ENCODE assay signal across 9 mouse cellular contexts in genomic region chr19:40511100-40511439, GRCm38 (mm10). TPM values are rescaled to one million over a fixed set of nuclear protein-coding genes. Genes with fewer than 3 reads are reported as not detected.
A peak's percentile ranks its signal among the peaks of the same experiment; 100 is the strongest.
DNase-seq lines count a peak whose midpoint lies in the region; ATAC-seq lines count a peak whose summit lies in the region.
"Had no signal": no experiment of that assay in that cellular context is flagged by ENCODE, and none has a peak within 500 bp of the region (broad histone marks: within the 10 kb centered on the region; RNA-seq: fewer than 3 reads in every experiment).

No protein-coding gene starts in this region.

- H3K9ac ChIP-seq in kidney, embryonic 16.5 days (replicated peaks; ENCODE audit: low read length), result no peak overlapping the region
- H3K9ac ChIP-seq in embryonic facial prominence, embryonic 14.5 days (ENCODE audit: low read depth, low read length), result no peak overlapping the region; the same call in 1 of the 2 replicates
- peak overlapping the region; percentile 39; the same call in 1 of the 2 replicates for H3K9ac ChIP-seq in hindbrain, embryonic 14.5 days
- no peak overlapping the region for H3K9ac ChIP-seq in midbrain, embryonic 16.5 days (ENCODE audit: low read depth, low read length)

- DNase-seq in kidney, adult 9 months, result no peak
- DNase-seq in embryonic facial prominence, embryonic 14.5 days (ENCODE audit: low spot score), result no peak
- no peak for DNase-seq in hindbrain, embryonic 14.5 days (ENCODE audit: low spot score)
- no peak for DNase-seq in adrenal gland, postnatal 14 days
- no peak for DNase-seq in yolk sac, embryonic 10.5 days (ENCODE audit: low spot score)
- no peak for DNase-seq in layer of hippocampus, adult 9-11 months
- DNase-seq: layer of hippocampus, postnatal 36 days had no signal

- no peak for ATAC-seq in kidney, embryonic 16.5 days (ENCODE audit: low FRiP score, low TSS enrichment)
- no peak for ATAC-seq in embryonic facial prominence, embryonic 14.5 days (ENCODE audit: low read depth)
- no peak for ATAC-seq in hindbrain, embryonic 14.5 days (ENCODE audit: low FRiP score)
- no peak for ATAC-seq in midbrain, embryonic 16.5 days

- no peaks in the 10 kb centered on the region for H3K27me3 ChIP-seq in kidney, embryonic 16.5 days (ENCODE audit: insufficient read depth, low read length)
- H3K27me3 ChIP-seq in embryonic facial prominence, embryonic 14.5 days (replicated peaks; ENCODE audit: control insufficient read depth, insufficient read depth, low read length), result no peaks in the 10 kb centered on the region
- H3K27me3 ChIP-seq in hindbrain, embryonic 14.5 days (ENCODE audit: control insufficient read depth, insufficient read depth, low read length), result no peaks in the 10 kb centered on the region
- no peaks in the 10 kb centered on the region for H3K27me3 ChIP-seq in midbrain, embryonic 16.5 days (ENCODE audit: control insufficient read depth, insufficient read depth, low read depth, low read length)

- no peak overlapping the region for H3K4me3 ChIP-seq in kidney, embryonic 16.5 days (ENCODE audit: low read length)
- peak overlapping the region; percentile 0; the same call in 1 of the 2 replicates for H3K4me3 ChIP-seq in embryonic facial prominence, embryonic 14.5 days (ENCODE audit: low read depth, low read length)
- peak overlapping the region; percentile 78 for H3K4me3 ChIP-seq in hindbrain, embryonic 14.5 days (replicated peaks; ENCODE audit: low read length)
- peak overlapping the region; percentile 4; the same call in 1 of the 2 replicates for H3K4me3 ChIP-seq in midbrain, embryonic 16.5 days (ENCODE audit: low read depth, low read length)

- H3K36me3 ChIP-seq in kidney, embryonic 16.5 days (ENCODE audit: insufficient read depth, low read length), result no peaks in the 10 kb centered on the region
- H3K36me3 ChIP-seq in embryonic facial prominence, embryonic 14.5 days (ENCODE audit: control insufficient read depth, insufficient read depth, low read length), result no peaks in the 10 kb centered on the region
- H3K36me3 ChIP-seq in hindbrain, embryonic 14.5 days (replicated peaks; ENCODE audit: control insufficient read depth, insufficient read depth), result no peaks in the 10 kb centered on the region
- H3K36me3 ChIP-seq in midbrain, embryonic 16.5 days (ENCODE audit: control insufficient read depth, insufficient read depth, low read length), result no peaks in the 10 kb centered on the region

- H3K4me2 ChIP-seq in kidney, embryonic 16.5 days (replicated peaks; ENCODE audit: low read depth, low read length), result 0 out of 2 replicates have a peak overlapping the region, but pooled peaks have one; percentile 0
- H3K4me2 ChIP-seq in embryonic facial prominence, embryonic 14.5 days (ENCODE audit: low read depth, low read length), result peak overlapping the region; percentile 90
- peak overlapping the region; percentile 60 for H3K4me2 ChIP-seq in hindbrain, embryonic 14.5 days (replicated peaks)
- peak overlapping the region; percentile 72 for H3K4me2 ChIP-seq in midbrain, embryonic 16.5 days (ENCODE audit: low read length)

- H3K27ac ChIP-seq in kidney, embryonic 16.5 days (ENCODE audit: low read length), result no peak overlapping the region
- H3K27ac ChIP-seq in embryonic facial prominence, embryonic 14.5 days (replicated peaks; ENCODE audit: low read depth, low read length), result no peak overlapping the region
- no peak overlapping the region for H3K27ac ChIP-seq in hindbrain, embryonic 14.5 days
- H3K27ac ChIP-seq in midbrain, embryonic 16.5 days (ENCODE audit: low read length), result no peak overlapping the region

- peaks cover 26% of the 10 kb centered on the region for H3K4me1 ChIP-seq in kidney, embryonic 16.5 days (ENCODE audit: insufficient read depth, low read length)
- H3K4me1 ChIP-seq in embryonic facial prominence, embryonic 14.5 days (ENCODE audit: control insufficient read depth, insufficient read depth, low read length), result 0 out of 2 replicates have a peak, but pooled peaks cover 3% of the 10 kb centered on the region
- peaks cover 26% of the 10 kb centered on the region for H3K4me1 ChIP-seq in hindbrain, embryonic 14.5 days (replicated peaks; ENCODE audit: control insufficient read depth, insufficient read depth, low read length)
- H3K4me1 ChIP-seq in midbrain, embryonic 16.5 days (ENCODE audit: control insufficient read depth, insufficient read depth, low read length), result peaks cover 28% of the 10 kb centered on the region

- WGBS in kidney, embryonic 16.5 days, result 55% methylated on average over 8 of the region's 8 CpGs
- WGBS in embryonic facial prominence, embryonic 14.5 days, result 43% methylated on average over 8 of the region's 8 CpGs
- WGBS in hindbrain, embryonic 14.5 days, result 65% methylated on average over 8 of the region's 8 CpGs
- WGBS in midbrain, embryonic 16.5 days, result 57% methylated on average over 8 of the region's 8 CpGs

- peaks cover 4% of the 10 kb centered on the region; the same call in 1 of the 2 replicates for H3K9me3 ChIP-seq in kidney, embryonic 16.5 days (ENCODE audit: low read length)
- H3K9me3 ChIP-seq in embryonic facial prominence, embryonic 14.5 days (ENCODE audit: control insufficient read depth, low read length), result no peaks in the 10 kb centered on the region
- H3K9me3 ChIP-seq in hindbrain, embryonic 14.5 days (ENCODE audit: control insufficient read depth, low read length), result no peaks in the 10 kb centered on the region
- no peaks in the 10 kb centered on the region for H3K9me3 ChIP-seq in midbrain, embryonic 16.5 days (replicated peaks; ENCODE audit: control insufficient read depth, low read length, poor library complexity, severe bottlenecking)

RNA-seq across cellular contexts. Expression of gene Sorbs1, which starts 2.5 kb away (rescaled TPM):
- 60.1 and 63.1 TPM in 2 replicates for polyA plus RNA-seq in kidney, embryonic 16.5 days (2015; fragmentation: Nextera tagmentation; extraction: Ambion mirVana)
- 54.1 and 57.5 TPM in 2 replicates for polyA plus RNA-seq in embryonic facial prominence, embryonic 14.5 days (2014; fragmentation: Nextera tagmentation; extraction: Ambion mirVana)
- polyA plus RNA-seq in hindbrain, embryonic 14.5 days (2014; fragmentation: Nextera tagmentation; extraction: Ambion mirVana), result 88.4 and 98.8 TPM in 2 replicates
- 83.3 and 84.6 TPM in 2 replicates for polyA plus RNA-seq in midbrain, embryonic 16.5 days (2015; fragmentation: Nextera tagmentation; extraction: Ambion mirVana)
- 157 and 159 TPM in 2 replicates for total RNA-seq in adrenal gland, postnatal 14 days (2021)

Comparison
In these comparisons a context has a peak if more than half of its experiments do, and no peak if none do; other contexts are left out.
1. H3K4me2 ChIP-seq: peak in every context shown above with its lines; median percentile 90 in embryonic facial prominence, embryonic 14.5 days; 72 in midbrain, embryonic 16.5 days; 60 in hindbrain, embryonic 14.5 days; 0 in kidney, embryonic 16.5 days.